Mouse (Mus musculus) bone marrow, adult 2 months (tissue): Measurements from ENCODE around the gene Rpap3.

ENCODE experiments used
- CTCF ChIP-seq: fragments of 200-500 bp; IDR thresholded peaks from 2 replicates; pipeline ENCODE4 v1.5.1; 2011; ENCODE audit warnings: low read length, control low read depth; ENCODE audit not compliant: control insufficient read depth, insufficient read depth
- POLR2A ChIP-seq: fragments of 200-500 bp; IDR thresholded peaks from 2 replicates; pipeline ENCODE4 v1.6.1; 2011; ENCODE audit warnings: low read depth, mild to moderate bottlenecking, control low read depth, low read length, borderline replicate concordance; ENCODE audit not compliant: control insufficient read depth

DNA sequence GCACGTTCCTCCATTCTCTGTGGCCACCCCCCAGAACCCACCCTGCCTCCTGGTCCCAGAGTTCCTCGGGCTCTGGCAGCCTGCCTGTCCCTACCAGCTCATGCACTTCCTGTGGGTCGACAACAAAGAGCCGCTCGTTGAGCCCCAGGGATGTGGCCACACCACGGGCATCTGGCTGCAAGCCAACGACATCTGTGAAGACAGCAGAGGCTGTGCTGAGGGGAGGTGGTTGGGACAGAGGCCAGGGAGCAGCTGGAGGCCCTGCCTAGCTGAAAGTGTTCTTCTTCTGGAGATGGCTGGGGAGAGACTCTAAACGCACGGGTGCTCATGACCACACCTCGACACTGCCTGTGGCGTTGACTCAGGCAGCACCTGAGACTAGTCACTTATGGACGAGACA lies 45.1 kb upstream of the Rpap3 start:
- TF ChIP-seq CTCF, result no peak
- no peak for TF ChIP-seq POLR2A
